Mouse (Mus musculus) urinary bladder, postnatal 14 days (tissue): ENCODE data around the gene Eef2kmt.
"Not testable (repeated sequence)": the region's sequence is repeated elsewhere in the genome, so short reads cannot be mapped to it uniquely, and the experiment has no call there.

Experiments used
- DNase-seq: peaks from one replicate; pipeline ENCODE4 v3.0.0; 2021; ENCODE audit warnings: low spot score

Eef2kmt gene

GRCm38 (mm10) chr16:5255779-5256496, at the start of gene Eef2kmt:
Gene Eef2kmt (minus strand): TSS chr16:5255983.
- DNase-seq: peak; percentile 100

DNA sequence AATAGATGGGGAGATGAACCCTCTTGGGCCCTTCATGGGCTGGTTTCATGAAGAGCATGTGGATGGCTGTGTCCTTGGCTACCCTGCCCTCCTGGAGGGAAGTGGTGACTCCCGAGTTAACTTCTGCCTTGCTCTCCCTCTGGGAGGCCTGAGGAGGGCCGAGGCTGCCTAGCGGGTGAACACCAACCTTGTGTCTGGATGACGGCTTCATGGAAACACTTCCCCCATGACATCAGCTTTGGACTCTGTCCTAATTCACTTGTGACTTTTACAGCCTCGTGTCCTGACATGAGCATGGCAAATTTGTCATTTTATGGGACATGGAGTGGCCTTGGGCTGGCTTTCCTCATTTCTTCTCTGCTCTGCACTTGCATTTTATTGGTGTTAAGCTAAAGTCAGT, 39.5 kb upstream of the Eef2kmt start:
- no peak for DNase-seq

GRCm38 (mm10) chr16:5285376-5285775, 29.6 kb upstream of the Eef2kmt start:
- DNase-seq: no peak

DNA sequence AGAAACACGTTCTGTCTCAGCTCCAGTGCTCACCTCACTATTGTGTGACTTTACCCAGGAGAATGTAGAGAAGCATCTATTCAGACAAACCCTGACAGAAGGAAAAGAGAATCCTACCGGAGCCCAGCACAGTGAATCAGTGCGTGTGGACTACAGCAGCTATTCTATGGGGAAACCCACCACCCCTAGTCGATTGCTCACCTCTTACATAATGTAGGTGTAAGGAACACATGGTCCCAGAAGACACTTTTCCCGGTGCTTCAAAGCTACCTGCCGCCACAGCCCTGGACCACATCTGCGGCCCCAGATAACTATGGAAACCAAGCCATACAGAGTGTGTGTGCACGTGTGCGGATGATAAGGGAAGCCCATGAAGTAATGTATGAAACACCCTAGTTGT, 26.9 kb upstream of the Eef2kmt start:
- no peak for DNase-seq

DNA sequence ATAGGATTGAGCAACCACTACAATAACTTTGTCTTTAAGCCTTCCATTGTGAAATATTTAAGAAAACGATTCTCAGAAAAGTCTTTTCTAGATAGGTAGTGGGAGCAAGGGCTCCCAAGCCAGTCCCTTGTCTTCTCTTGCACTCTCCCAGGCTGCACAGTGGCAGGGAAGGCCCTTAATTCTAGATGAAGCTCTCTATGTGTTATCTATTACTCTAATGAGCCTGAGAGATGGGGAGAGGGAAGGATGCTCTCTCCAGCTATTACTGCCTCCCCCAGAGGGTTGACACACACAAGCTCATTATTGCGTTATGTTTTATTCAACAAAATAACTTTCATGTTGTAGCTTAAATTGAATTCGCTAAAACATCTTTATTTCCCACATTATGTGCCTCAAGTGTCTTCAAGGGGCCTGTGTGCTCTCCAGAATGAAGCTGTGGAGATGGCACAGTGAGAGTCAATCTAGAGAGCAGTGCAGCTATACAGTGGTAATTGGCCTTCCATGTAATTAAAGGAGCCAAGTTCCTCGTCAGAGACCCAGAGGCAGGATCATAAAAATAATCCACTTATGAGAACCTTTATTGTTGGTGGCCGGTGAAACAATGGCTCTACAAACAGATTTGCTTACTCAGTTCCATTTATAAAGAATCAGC, 23.9 kb upstream of the Eef2kmt start:
- no peak for DNase-seq

GRCm38 (mm10) chr16:5272371-5272770, 16.6 kb upstream of the Eef2kmt start:
- no peak for DNase-seq

- no peak for DNase-seq
Observed at GRCm38 (mm10) chr16:5271411-5272035, 15.7 kb upstream of the Eef2kmt start.

DNA sequence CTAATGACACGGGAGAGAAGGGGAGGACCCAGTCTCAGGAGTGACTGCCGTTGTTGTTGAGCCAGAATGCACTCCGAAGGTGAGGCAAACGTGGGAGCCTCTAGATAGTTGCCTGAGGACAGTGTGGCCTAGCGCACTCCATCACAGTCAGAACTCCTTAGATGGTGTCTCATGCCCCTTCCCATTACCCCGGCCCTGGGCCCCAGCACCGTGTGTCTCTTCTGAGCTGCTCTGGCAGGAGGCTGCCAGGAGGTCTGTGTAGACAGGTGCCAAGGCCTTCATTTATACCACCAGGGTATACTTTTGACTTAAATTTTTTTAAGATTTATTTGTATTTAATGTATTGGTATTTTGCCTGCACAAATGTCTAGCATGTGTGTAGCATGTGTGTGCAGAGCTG, 8.1 kb upstream of the Eef2kmt start:
- DNase-seq: no peak

DNA sequence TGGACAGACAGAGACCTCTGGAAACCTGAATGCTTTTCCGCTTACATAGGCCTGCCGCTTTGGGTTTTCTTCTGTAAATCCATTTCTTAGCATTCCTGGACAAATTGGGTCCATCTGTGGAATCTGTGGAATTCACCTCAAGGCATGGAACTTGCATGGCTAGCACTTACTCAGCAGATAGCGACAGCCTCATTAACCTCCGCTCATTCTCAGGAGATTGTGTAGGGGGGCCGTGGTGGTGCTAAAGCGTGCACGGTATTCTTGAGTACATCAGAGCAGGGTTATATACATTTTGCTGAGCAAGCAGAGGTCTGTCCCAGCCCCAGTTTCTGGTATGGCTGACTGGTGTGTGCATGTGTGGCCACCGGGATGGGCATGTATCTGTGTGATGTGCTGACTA, 7.4 kb upstream of the Eef2kmt start:
- DNase-seq: no peak

DNA sequence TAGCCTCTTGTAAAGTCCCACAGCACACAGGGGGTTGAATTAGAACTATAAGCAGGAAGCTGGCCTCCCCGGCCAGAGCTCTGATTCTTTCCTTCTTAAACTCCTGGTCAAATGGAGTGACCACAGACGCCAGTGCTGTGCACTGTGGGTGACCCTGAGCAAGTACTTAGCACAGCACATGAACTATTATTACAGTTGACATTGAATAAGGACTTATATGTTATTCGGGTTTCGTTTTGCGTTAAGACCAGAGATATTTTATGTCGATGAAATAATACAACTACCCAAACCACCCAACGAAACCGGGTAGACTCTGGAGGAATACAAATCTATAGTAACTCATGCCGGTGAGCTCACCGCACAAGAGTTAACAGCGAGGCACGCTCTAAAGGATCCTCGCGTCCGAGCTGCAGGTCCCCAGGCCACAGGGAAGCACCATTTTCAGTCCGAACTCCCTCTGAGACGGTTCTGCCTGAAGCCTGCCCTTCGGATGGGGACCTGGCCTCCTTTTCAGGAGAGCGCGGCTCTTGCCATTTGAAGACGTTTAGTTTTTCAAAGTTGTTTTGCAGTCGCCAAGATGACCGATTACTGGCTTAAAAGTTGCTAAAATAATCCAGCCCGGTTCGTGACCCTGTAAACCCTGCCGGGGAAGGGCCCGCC, 572 bp downstream of the Eef2kmt start:
- no peak for DNase-seq

DNA sequence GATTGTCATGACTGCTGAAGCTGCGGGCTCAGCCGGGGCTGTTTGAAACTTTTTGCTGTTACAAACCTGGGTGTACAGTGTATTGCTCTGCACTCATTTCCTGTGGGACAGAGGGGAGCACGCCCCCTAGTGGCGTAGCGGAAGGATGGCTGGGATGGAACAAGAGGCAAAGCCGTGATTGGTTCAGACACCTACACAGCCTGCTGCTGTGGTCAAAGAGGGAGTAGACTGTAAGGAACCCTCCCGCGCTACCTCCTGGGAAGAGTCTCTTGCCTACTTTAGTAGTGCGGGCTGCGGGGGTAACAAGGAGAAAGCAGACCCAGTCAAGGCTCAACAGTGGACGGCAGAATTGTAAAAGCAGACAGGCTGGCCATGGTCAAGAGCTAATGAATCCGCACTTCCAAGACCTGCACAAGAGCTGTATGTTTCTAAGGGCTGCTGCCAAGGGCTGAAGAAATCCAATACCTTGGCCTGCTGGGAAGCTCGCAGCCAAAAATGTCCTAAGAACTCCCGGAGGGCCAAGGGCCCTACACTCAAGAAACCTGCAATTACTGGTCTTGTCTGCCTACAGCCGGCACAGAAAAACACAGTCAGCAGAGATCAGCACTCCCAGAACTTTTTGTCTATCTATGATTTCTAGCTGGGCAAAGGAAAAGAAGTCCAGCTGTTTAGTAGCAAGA, 1.3 kb downstream of the Eef2kmt start:
- DNase-seq: peak; percentile 80

DNA sequence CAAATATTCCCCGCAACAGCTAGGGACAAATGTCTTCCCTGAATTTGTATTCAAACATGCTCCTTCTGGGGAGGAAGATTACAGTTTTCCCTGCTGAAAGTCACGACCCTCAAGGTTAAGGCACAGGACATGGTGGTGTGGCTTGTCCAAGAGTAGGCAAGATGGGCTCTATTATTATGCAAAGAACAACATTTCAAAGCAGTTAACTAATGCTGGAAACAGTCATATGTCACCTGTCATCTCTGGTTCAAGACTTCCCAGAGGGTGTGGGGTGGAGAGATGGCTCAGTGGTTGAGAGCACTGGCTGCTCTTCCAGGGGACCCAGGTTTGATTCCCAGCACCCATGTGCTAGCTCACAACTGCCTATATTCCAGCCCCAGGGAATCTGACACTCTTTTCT, 3.5 kb downstream of the Eef2kmt start:
- DNase-seq: no peak

DNA sequence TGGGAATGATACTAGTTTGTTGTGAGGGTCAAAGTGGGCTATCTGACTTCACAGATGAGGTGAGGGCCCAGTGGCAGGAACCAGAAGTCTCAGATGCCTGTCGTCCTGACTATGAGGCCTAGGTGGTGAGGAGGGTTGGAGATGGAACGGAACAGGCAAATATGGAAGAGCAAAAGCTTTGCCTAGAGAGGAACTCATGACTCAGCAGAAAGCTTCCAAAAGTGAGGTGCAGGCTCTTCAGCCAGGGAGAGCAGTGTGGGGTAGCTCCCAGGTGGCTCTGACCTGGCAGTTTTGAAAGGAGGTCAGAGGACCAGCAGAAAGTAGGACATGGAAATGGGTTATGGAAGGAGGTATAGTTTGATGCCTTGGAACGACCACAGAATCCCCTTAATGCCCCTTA, 4.9 kb downstream of the Eef2kmt start:
- DNase-seq: no peak

- peak; percentile 63 for DNase-seq
Observed at GRCm38 (mm10) chr16:5244411-5244810, 11.4 kb downstream of the Eef2kmt start.

- no peak for DNase-seq
Observed at GRCm38 (mm10) chr16:5242882-5243281, 12.9 kb downstream of the Eef2kmt start.

GRCm38 (mm10) chr16:5242355-5242754, 13.4 kb downstream of the Eef2kmt start:
- no peak for DNase-seq

DNA sequence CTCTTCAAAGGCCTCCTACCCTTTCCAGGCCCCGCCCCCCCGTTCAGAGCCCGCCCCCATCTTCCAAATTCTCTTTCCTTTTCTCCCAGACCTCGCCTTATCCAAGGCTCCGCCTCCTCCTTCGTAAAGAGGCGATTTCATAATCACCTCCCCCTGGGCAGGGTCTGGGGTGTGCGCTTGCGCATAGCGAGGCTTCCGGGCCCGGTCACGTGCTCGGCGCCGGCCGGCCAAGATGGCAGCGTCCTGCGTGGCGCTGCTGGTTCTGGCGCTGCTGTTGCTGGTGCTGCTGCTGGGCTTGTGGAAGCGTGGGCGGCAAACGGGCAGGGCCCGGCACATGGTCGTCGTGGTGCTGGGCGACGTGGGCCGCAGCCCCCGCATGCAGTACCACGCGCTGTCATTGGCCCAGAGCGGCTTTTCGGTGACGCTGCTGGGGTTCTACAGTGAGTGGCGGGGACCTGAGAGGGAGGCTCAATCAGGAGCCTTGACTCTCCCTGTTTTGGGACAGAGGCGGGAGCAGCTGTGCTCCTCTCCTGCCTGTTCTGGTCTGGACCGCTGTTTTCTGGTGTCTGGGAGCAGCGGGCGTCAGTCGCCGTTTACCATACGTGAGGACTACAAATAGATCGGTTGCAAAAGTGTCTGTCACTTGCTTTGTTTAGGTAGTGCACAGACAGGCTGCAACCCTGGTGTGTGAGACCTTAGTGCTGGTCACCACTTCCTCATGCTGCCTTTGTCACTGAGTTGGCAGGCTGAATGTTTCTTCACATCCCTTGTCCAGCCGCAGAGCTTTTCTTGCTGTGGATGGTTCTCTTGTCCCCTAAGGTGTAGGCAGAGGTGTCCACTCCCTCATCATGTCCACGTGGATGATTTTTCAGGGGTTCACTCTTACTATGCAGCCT, 22.1 kb downstream of the Eef2kmt start, which contains the start of gene Alg1:
Gene Alg1 (plus strand): TSS at position 204 of the 896 bp plus-strand sequence.
- peak; percentile 95 for DNase-seq

DNA sequence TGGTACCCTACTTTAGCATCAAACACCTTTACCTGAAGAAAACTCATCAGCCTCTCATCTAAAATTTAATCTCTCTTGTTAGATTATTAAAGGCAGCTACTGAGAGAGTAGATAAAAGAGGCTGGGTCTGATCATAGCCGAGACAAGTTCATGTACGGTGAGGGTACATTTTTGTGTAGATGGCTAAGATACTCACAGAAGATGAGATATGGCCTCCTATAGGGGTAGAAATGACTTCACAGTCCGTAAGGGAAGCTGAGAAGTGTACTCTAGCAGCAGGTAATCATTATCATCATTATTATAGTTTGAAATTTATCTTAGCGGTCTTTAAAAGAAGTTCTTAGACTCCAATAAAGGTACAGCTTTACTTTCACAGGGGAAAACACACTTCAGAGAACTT, 22.8 kb downstream of the Eef2kmt start:
- DNase-seq: no peak

GRCm38 (mm10) chr16:5228103-5228502, 27.7 kb downstream of the Eef2kmt start:
- DNase-seq: not testable (repeated sequence)

DNA sequence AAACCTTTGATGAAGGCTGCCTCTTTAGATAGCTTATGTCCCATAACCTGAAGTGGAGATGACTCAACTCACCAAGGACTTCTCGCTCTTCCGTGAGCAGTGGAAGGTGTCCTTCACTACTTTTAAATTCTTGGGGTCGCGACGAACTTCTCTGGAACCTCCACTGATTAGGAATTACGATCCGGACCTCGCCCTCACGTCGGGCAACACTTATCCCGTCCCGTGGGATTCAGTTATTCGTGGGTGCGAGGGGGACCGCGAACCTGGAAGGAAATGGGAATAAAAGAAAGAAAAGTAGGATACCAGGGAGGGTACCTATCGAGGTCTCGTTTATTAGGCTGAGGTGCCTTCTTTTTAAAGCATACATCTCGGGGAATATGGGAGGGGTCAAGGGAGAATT, 28.3 kb downstream of the Eef2kmt start:
- DNase-seq: not testable (repeated sequence)

- not testable (repeated sequence) for DNase-seq
Observed at GRCm38 (mm10) chr16:5226534-5226933, 29.2 kb downstream of the Eef2kmt start.
